Mouse (Mus musculus): Measurements from ENCODE around the gene Psmb5. TPM values are rescaled to one million over a fixed set of nuclear protein-coding genes. Genes with fewer than 3 reads are reported as not detected.

Gene Psmb5
- polyA plus RNA-seq, 1 experiment from 2014 or later, result 422 TPM

GRCm38 (mm10) chr14:54582536-54582935, 35.3 kb downstream of the Psmb5 start:
- Histone ChIP-seq H3K4me1 (replicated peaks; ENCODE audit: control insufficient read depth, insufficient read depth, low read length) (no peaks in the 10 kb centered on the region; the same call in 1 of the 2 replicates), H3K9ac (no peak overlapping the region), H3K4me3 (replicated peaks; ENCODE audit: low read length) (no peak overlapping the region), H3K27ac (no peak overlapping the region), H3K36me3 (replicated peaks; ENCODE audit: control insufficient read depth, insufficient read depth) (peaks cover 18% of the 10 kb centered on the region; the same call in 1 of the 2 replicates), H3K9me3 (ENCODE audit: control insufficient read depth, low read length) (no peaks in the 10 kb centered on the region), H3K27me3 (ENCODE audit: control insufficient read depth, insufficient read depth, low read length) (peaks cover 7% of the 10 kb centered on the region; the same call in 1 of the 2 replicates), H3K4me2 (replicated peaks) (no peak overlapping the region)
- ATAC-seq (ENCODE audit: low FRiP score), result no peak
- no peak for DNase-seq (ENCODE audit: low spot score)
- 91% methylated on average over 9 of the region's 9 CpGs for WGBS

GRCm38 (mm10) chr14:54579638-54580037, 38.2 kb downstream of the Psmb5 start:
- peaks cover 32% of the 10 kb centered on the region for H3K27me3 ChIP-seq (ENCODE audit: control insufficient read depth, insufficient read depth, low read length)
- WGBS, result 89% methylated on average over 7 of the region's 7 CpGs

GRCm38 (mm10) chr14:54578063-54578462, 39.8 kb downstream of the Psmb5 start:
- Histone ChIP-seq H3K4me2 (replicated peaks) (peak overlapping the region; percentile 75), H3K4me1 (replicated peaks; ENCODE audit: control insufficient read depth, insufficient read depth, low read length) (peaks cover 24% of the 10 kb centered on the region; the same call in 1 of the 2 replicates), H3K27ac (peak overlapping the region; percentile 70; the same call in 1 of the 2 replicates), H3K4me3 (replicated peaks; ENCODE audit: low read length) (peak overlapping the region; percentile 63), H3K36me3 (replicated peaks; ENCODE audit: control insufficient read depth, insufficient read depth) (peaks cover 2% of the 10 kb centered on the region; the same call in 1 of the 2 replicates), H3K9ac (peak overlapping the region; percentile 65), H3K9me3 (ENCODE audit: control insufficient read depth, low read length) (no peaks in the 10 kb centered on the region), H3K27me3 (ENCODE audit: control insufficient read depth, insufficient read depth, low read length) (peaks cover 40% of the 10 kb centered on the region)
- no peak for ATAC-seq (ENCODE audit: low FRiP score)
- DNase-seq (ENCODE audit: low spot score), result peak; percentile 45
- 1% methylated on average over 10 of the region's 10 CpGs for WGBS

More at GRCm38 (mm10) chr14:54579638-54580037, 38.2 kb downstream of the Psmb5 start:
- DNase-seq (ENCODE audit: low spot score), result no peak
- peaks cover 12% of the 10 kb centered on the region; the same call in 1 of the 2 replicates for H3K36me3 ChIP-seq (replicated peaks; ENCODE audit: control insufficient read depth, insufficient read depth)
- no peak overlapping the region for H3K9ac ChIP-seq
- no peak overlapping the region for H3K4me2 ChIP-seq (replicated peaks)
- H3K4me1 ChIP-seq (replicated peaks; ENCODE audit: control insufficient read depth, insufficient read depth, low read length), result peaks cover 13% of the 10 kb centered on the region; the same call in 1 of the 2 replicates
- ATAC-seq (ENCODE audit: low FRiP score), result no peak
- H3K4me3 ChIP-seq (replicated peaks; ENCODE audit: low read length), result no peak overlapping the region
- H3K27ac ChIP-seq, result no peak overlapping the region
- H3K9me3 ChIP-seq (ENCODE audit: control insufficient read depth, low read length), result no peaks in the 10 kb centered on the region

GRCm38 (mm10) chr14:54577089-54577982, 40.5 kb downstream of the Psmb5 start, which contains the start of gene Ajuba:
Gene Ajuba, minus strand, starts transcription at chr14:54577558.
- ATAC-seq (ENCODE audit: low FRiP score) (peak; percentile 67), DNase-seq (ENCODE audit: low spot score) (peak; percentile 80)
- Histone ChIP-seq H3K36me3 (replicated peaks; ENCODE audit: control insufficient read depth, insufficient read depth) (no peaks in the 10 kb centered on the region), H3K27me3 (ENCODE audit: control insufficient read depth, insufficient read depth, low read length) (peaks cover 42% of the 10 kb centered on the region), H3K27ac (peak within 1 kb of the TSS; percentile 70), H3K9me3 (ENCODE audit: control insufficient read depth, low read length) (no peaks in the 10 kb centered on the region), H3K9ac (peak within 1 kb of the TSS; percentile 65), H3K4me1 (replicated peaks; ENCODE audit: control insufficient read depth, insufficient read depth, low read length) (peaks cover 28% of the 10 kb centered on the region; the same call in 1 of the 2 replicates), H3K4me2 (replicated peaks) (peak within 1 kb of the TSS; percentile 75), H3K4me3 (replicated peaks; ENCODE audit: low read length) (peak within 1 kb of the TSS; percentile 63)
- under 1% methylated on average over 66 of the region's 66 CpGs for WGBS

- under 1% methylated on average over 78 of the region's 84 CpGs for WGBS
Measured at GRCm38 (mm10) chr14:54576241-54577088, 41.4 kb downstream of the Psmb5 start.

GRCm38 (mm10) chr14:54575631-54576030, 42.2 kb downstream of the Psmb5 start:
- ATAC-seq (ENCODE audit: low FRiP score), result no peak
- no peak for DNase-seq (ENCODE audit: low spot score)
- Histone ChIP-seq H3K27me3 (ENCODE audit: control insufficient read depth, insufficient read depth, low read length) (peaks cover 42% of the 10 kb centered on the region), H3K9me3 (ENCODE audit: control insufficient read depth, low read length) (no peaks in the 10 kb centered on the region), H3K4me2 (replicated peaks) (peak overlapping the region; percentile 75), H3K4me1 (replicated peaks; ENCODE audit: control insufficient read depth, insufficient read depth, low read length) (peaks cover 28% of the 10 kb centered on the region; the same call in 1 of the 2 replicates), H3K36me3 (replicated peaks; ENCODE audit: control insufficient read depth, insufficient read depth) (no peaks in the 10 kb centered on the region), H3K4me3 (replicated peaks; ENCODE audit: low read length) (peak overlapping the region; percentile 63), H3K27ac (no peak overlapping the region), H3K9ac (peak overlapping the region; percentile 65)
- WGBS, result under 1% methylated on average over 39 of the region's 39 CpGs

More at GRCm38 (mm10) chr14:54576241-54577088, 41.4 kb downstream of the Psmb5 start:
- H3K4me3 ChIP-seq (replicated peaks; ENCODE audit: low read length), result peak overlapping the region; percentile 63
- no peaks in the 10 kb centered on the region for H3K9me3 ChIP-seq (ENCODE audit: control insufficient read depth, low read length)
- 0 out of 2 replicates have a peak, but pooled peaks have one; percentile 2 for ATAC-seq (ENCODE audit: low FRiP score)
- peak overlapping the region; percentile 65 for H3K9ac ChIP-seq
- H3K4me1 ChIP-seq (replicated peaks; ENCODE audit: control insufficient read depth, insufficient read depth, low read length), result peaks cover 28% of the 10 kb centered on the region; the same call in 1 of the 2 replicates
- DNase-seq (ENCODE audit: low spot score), result no peak
- peaks cover 42% of the 10 kb centered on the region for H3K27me3 ChIP-seq (ENCODE audit: control insufficient read depth, insufficient read depth, low read length)
- no peaks in the 10 kb centered on the region for H3K36me3 ChIP-seq (replicated peaks; ENCODE audit: control insufficient read depth, insufficient read depth)
- peak overlapping the region; percentile 75 for H3K4me2 ChIP-seq (replicated peaks)
- peak overlapping the region; percentile 70; the same call in 1 of the 2 replicates for H3K27ac ChIP-seq

GRCm38 (mm10) chr14:54575031-54575430, 42.8 kb downstream of the Psmb5 start:
- no peak for ATAC-seq (ENCODE audit: low FRiP score)
- no peak for DNase-seq (ENCODE audit: low spot score)
- Histone ChIP-seq H3K9ac (peak overlapping the region; percentile 65), H3K4me1 (replicated peaks; ENCODE audit: control insufficient read depth, insufficient read depth, low read length) (peaks cover 28% of the 10 kb centered on the region; the same call in 1 of the 2 replicates), H3K27me3 (ENCODE audit: control insufficient read depth, insufficient read depth, low read length) (peaks cover 42% of the 10 kb centered on the region), H3K4me3 (replicated peaks; ENCODE audit: low read length) (peak overlapping the region; percentile 63), H3K27ac (no peak overlapping the region), H3K9me3 (ENCODE audit: control insufficient read depth, low read length) (no peaks in the 10 kb centered on the region), H3K4me2 (replicated peaks) (peak overlapping the region; percentile 75), H3K36me3 (replicated peaks; ENCODE audit: control insufficient read depth, insufficient read depth) (no peaks in the 10 kb centered on the region)
- WGBS, result 4% methylated on average over 8 of the region's 8 CpGs

GRCm38 (mm10) chr14:54574253-54574652, 43.6 kb downstream of the Psmb5 start:
- Histone ChIP-seq H3K36me3 (replicated peaks; ENCODE audit: control insufficient read depth, insufficient read depth) (no peaks in the 10 kb centered on the region), H3K27ac (no peak overlapping the region), H3K9ac (peak overlapping the region; percentile 40), H3K4me2 (replicated peaks) (peak overlapping the region; percentile 75), H3K4me1 (replicated peaks; ENCODE audit: control insufficient read depth, insufficient read depth, low read length) (peaks cover 28% of the 10 kb centered on the region; the same call in 1 of the 2 replicates), H3K4me3 (replicated peaks; ENCODE audit: low read length) (peak overlapping the region; percentile 63; the same call in 1 of the 2 replicates), H3K9me3 (ENCODE audit: control insufficient read depth, low read length) (no peaks in the 10 kb centered on the region), H3K27me3 (ENCODE audit: control insufficient read depth, insufficient read depth, low read length) (peaks cover 42% of the 10 kb centered on the region)
- ATAC-seq (ENCODE audit: low FRiP score) (no peak), DNase-seq (ENCODE audit: low spot score) (no peak)
- WGBS, result 4% methylated on average over 4 of the region's 4 CpGs
